Comparison of ENCODE assay signal across 14 mouse cellular contexts in the genomic region with DNA sequence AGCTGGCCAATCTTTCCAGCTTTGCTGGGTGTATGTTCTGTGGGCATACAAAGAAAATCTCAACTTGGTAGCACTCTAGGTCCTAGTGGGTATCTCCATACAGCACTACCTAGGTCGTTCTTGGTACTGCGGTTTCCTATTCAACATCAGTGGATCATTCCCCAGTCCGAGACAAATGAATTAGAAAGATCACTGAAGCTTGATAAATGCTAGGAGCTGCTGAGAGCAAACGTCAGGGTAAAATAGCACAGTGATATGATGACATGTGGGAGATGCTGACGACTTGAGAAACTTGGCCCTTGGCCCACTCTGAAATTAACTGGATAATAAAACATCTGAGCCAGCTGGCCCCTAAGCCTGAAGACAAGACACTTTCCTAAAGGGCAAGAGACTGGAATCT.
DNase-seq lines count a peak whose midpoint lies in the region; ATAC-seq and TF ChIP-seq lines count a peak whose summit lies in the region.
"Had no signal": no experiment of that assay in that cellular context is flagged by ENCODE, and none has a peak within 500 bp of the region (broad histone marks: within the 10 kb centered on the region; RNA-seq: fewer than 3 reads in every experiment).

No protein-coding gene starts in this region.

- 38% methylated on average over 5 of the region's 5 CpGs for WGBS in forebrain, embryonic 13.5 days
- WGBS in forebrain, embryonic 16.5 days, result 35% methylated on average over 5 of the region's 5 CpGs
- WGBS in hindbrain, embryonic 14.5 days, result 28% methylated on average over 5 of the region's 5 CpGs
- 67% methylated on average over 5 of the region's 5 CpGs for WGBS in hindbrain, embryonic 11.5 days
- WGBS in lung, postnatal 0 days, result 40% methylated on average over 5 of the region's 5 CpGs

- no peak overlapping the region for H3K4me2 ChIP-seq in forebrain, embryonic 13.5 days
- no peak overlapping the region for H3K4me2 ChIP-seq in forebrain, embryonic 16.5 days (ENCODE audit: low read length)
- no peak overlapping the region for H3K4me2 ChIP-seq in hindbrain, embryonic 14.5 days (replicated peaks)
- no peak overlapping the region for H3K4me2 ChIP-seq in hindbrain, embryonic 11.5 days (replicated peaks; ENCODE audit: low read depth, low read length)
- peak overlapping the region; percentile 34 for H3K4me2 ChIP-seq in lung, postnatal 0 days (replicated peaks; ENCODE audit: low read depth, low read length)
- H3K4me2 ChIP-seq: liver, embryonic 15.5 days; midbrain, embryonic 15.5 days had no signal

- no peak overlapping the region for H3K4me3 ChIP-seq in forebrain, embryonic 13.5 days
- no peak overlapping the region for H3K4me3 ChIP-seq in forebrain, embryonic 16.5 days (replicated peaks; ENCODE audit: low read length)
- no peak overlapping the region for H3K4me3 ChIP-seq in hindbrain, embryonic 14.5 days (replicated peaks; ENCODE audit: low read length)
- H3K4me3 ChIP-seq in hindbrain, embryonic 11.5 days (ENCODE audit: low read depth, low read length), result no peak overlapping the region
- H3K4me3 ChIP-seq in lung, postnatal 0 days (ENCODE audit: low read depth, low read length), result no peak overlapping the region
- H3K4me3 ChIP-seq: erythroblast, embryonic 14.5 days; liver, embryonic 15.5 days; midbrain, embryonic 15.5 days had no signal

- H3K27me3 ChIP-seq in forebrain, embryonic 13.5 days, result no peaks in the 10 kb centered on the region
- no peaks in the 10 kb centered on the region for H3K27me3 ChIP-seq in forebrain, embryonic 16.5 days (replicated peaks; ENCODE audit: control insufficient read depth, insufficient read depth, low read length)
- H3K27me3 ChIP-seq in hindbrain, embryonic 14.5 days (ENCODE audit: control insufficient read depth, insufficient read depth, low read length), result no peaks in the 10 kb centered on the region
- no peaks in the 10 kb centered on the region for H3K27me3 ChIP-seq in hindbrain, embryonic 11.5 days (ENCODE audit: control insufficient read depth, insufficient read depth, low read length)
- no peaks in the 10 kb centered on the region for H3K27me3 ChIP-seq in lung, postnatal 0 days (replicated peaks; ENCODE audit: insufficient read depth, low read length)
- H3K27me3 ChIP-seq: liver, embryonic 15.5 days; midbrain, embryonic 15.5 days had no signal

- TF ChIP-seq POLR2A in brain, embryonic 14.5 days (IDR thresholded peaks at IDR 0.05; ENCODE audit: borderline replicate concordance, extremely low read depth, insufficient read depth, insufficient read length, poor library complexity, severe bottlenecking), result no peak

- peak; percentile 54 for DNase-seq in hindbrain, embryonic 14.5 days (ENCODE audit: low spot score)
- DNase-seq in hindbrain, embryonic 11.5 days (ENCODE audit: low spot score), result no peak
- DNase-seq in lung, postnatal 0 days (ENCODE audit: low spot score), result peak; percentile 62
- DNase-seq in lung, adult 18-20 months, result no peak
- DNase-seq in brain, embryonic 14.5 days (ENCODE audit: low read depth), result peak; percentile 62
- no peak for DNase-seq in testis, postnatal 10 days (ENCODE audit: low spot score)
- DNase-seq: cerebellum, adult 8-10 months; gastrocnemius, postnatal 25 days had no signal

- peaks cover 19% of the 10 kb centered on the region for H3K4me1 ChIP-seq in forebrain, embryonic 13.5 days
- peaks cover 5% of the 10 kb centered on the region for H3K4me1 ChIP-seq in forebrain, embryonic 16.5 days (replicated peaks; ENCODE audit: control insufficient read depth, insufficient read depth, low read length)
- H3K4me1 ChIP-seq in hindbrain, embryonic 14.5 days (replicated peaks; ENCODE audit: control insufficient read depth, insufficient read depth, low read length), result peaks cover 8% of the 10 kb centered on the region
- no peaks in the 10 kb centered on the region for H3K4me1 ChIP-seq in hindbrain, embryonic 11.5 days (replicated peaks; ENCODE audit: control insufficient read depth, insufficient read depth, low read length)
- no peaks in the 10 kb centered on the region; the same call in 1 of the 2 replicates for H3K4me1 ChIP-seq in lung, postnatal 0 days (ENCODE audit: insufficient read depth, low read depth, low read length)
- H3K4me1 ChIP-seq: liver, embryonic 15.5 days had no signal

- H3K9me3 ChIP-seq in forebrain, embryonic 13.5 days (replicated peaks), result no peaks in the 10 kb centered on the region; the same call in 1 of the 2 replicates
- peaks cover 4% of the 10 kb centered on the region; the same call in 1 of the 2 replicates for H3K9me3 ChIP-seq in forebrain, embryonic 16.5 days (ENCODE audit: control insufficient read depth, low read length)
- H3K9me3 ChIP-seq in hindbrain, embryonic 14.5 days (ENCODE audit: control insufficient read depth, low read length), result no peaks in the 10 kb centered on the region
- H3K9me3 ChIP-seq in hindbrain, embryonic 11.5 days (ENCODE audit: control insufficient read depth, low read length), result no peaks in the 10 kb centered on the region
- no peaks in the 10 kb centered on the region for H3K9me3 ChIP-seq in lung, postnatal 0 days (ENCODE audit: low read length)
- H3K9me3 ChIP-seq: liver, embryonic 15.5 days; midbrain, embryonic 15.5 days had no signal

- peak; percentile 2; the same call in 1 of the 2 replicates for TF ChIP-seq CTCF in lung, postnatal 0 days (IDR thresholded peaks at IDR 0.05)
- no peak; the same call in 1 of the 2 replicates for TF ChIP-seq CTCF in brain, embryonic 14.5 days (IDR thresholded peaks at IDR 0.05; ENCODE audit: borderline replicate concordance, extremely low read depth, insufficient read depth, insufficient read length)

- TF ChIP-seq EP300 in lung, postnatal 0 days (IDR thresholded peaks at IDR 0.05), result 0 out of 2 replicates have a peak, but pooled peaks have one; percentile 10

- H3K36me3 ChIP-seq in forebrain, embryonic 13.5 days (ENCODE audit: poor library complexity, severe bottlenecking), result no peaks in the 10 kb centered on the region
- H3K36me3 ChIP-seq in forebrain, embryonic 16.5 days (ENCODE audit: control insufficient read depth, insufficient read depth), result no peaks in the 10 kb centered on the region
- no peaks in the 10 kb centered on the region for H3K36me3 ChIP-seq in hindbrain, embryonic 14.5 days (replicated peaks; ENCODE audit: control insufficient read depth, insufficient read depth)
- no peaks in the 10 kb centered on the region; the same call in 1 of the 2 replicates for H3K36me3 ChIP-seq in hindbrain, embryonic 11.5 days (ENCODE audit: control insufficient read depth, insufficient read depth, low read length)
- peaks cover 2% of the 10 kb centered on the region; the same call in 1 of the 2 replicates for H3K36me3 ChIP-seq in lung, postnatal 0 days (ENCODE audit: insufficient read depth, low read length)
- H3K36me3 ChIP-seq: liver, embryonic 15.5 days; midbrain, embryonic 15.5 days had no signal

- ATAC-seq in forebrain, embryonic 13.5 days, result peak; percentile 33; the same call in 1 of the 2 replicates
- ATAC-seq in forebrain, embryonic 16.5 days, result no peak
- peak; percentile 37; the same call in 1 of the 2 replicates for ATAC-seq in hindbrain, embryonic 14.5 days (ENCODE audit: low FRiP score)
- no peak for ATAC-seq in hindbrain, embryonic 11.5 days (ENCODE audit: low FRiP score)
- ATAC-seq in lung, postnatal 0 days, result peak; percentile 14; the same call in 1 of the 2 replicates
- ATAC-seq: midbrain, embryonic 15.5 days had no signal

- H3K27ac ChIP-seq in forebrain, embryonic 13.5 days, result no peak overlapping the region
- no peak overlapping the region for H3K27ac ChIP-seq in forebrain, embryonic 16.5 days (ENCODE audit: low read length)
- H3K27ac ChIP-seq in hindbrain, embryonic 14.5 days, result peak overlapping the region; percentile 46; the same call in 1 of the 2 replicates
- H3K27ac ChIP-seq in hindbrain, embryonic 11.5 days (ENCODE audit: low read depth, low read length), result no peak overlapping the region
- no peak overlapping the region; the same call in 1 of the 2 replicates for H3K27ac ChIP-seq in lung, postnatal 0 days (ENCODE audit: low read length)
- H3K27ac ChIP-seq: kidney, postnatal 0 days; liver, embryonic 15.5 days; midbrain, embryonic 15.5 days had no signal

- no peak overlapping the region for H3K9ac ChIP-seq in forebrain, embryonic 13.5 days
- no peak overlapping the region for H3K9ac ChIP-seq in forebrain, embryonic 16.5 days (replicated peaks; ENCODE audit: low read depth, low read length)
- H3K9ac ChIP-seq in hindbrain, embryonic 14.5 days, result no peak overlapping the region
- H3K9ac ChIP-seq in hindbrain, embryonic 11.5 days (ENCODE audit: low read depth, low read length), result no peak overlapping the region
- H3K9ac ChIP-seq in lung, postnatal 0 days (replicated peaks; ENCODE audit: low read depth), result 0 out of 2 replicates have a peak overlapping the region, but pooled peaks have one; percentile 3
- H3K9ac ChIP-seq: liver, embryonic 15.5 days; midbrain, embryonic 15.5 days had no signal

Comparison
In these comparisons a context has a peak if more than half of its experiments do, and no peak if none do; other contexts are left out.
1. ATAC-seq: peak in forebrain, embryonic 13.5 days (single experiment), hindbrain, embryonic 14.5 days (single experiment) and lung, postnatal 0 days (single experiment); none in forebrain, embryonic 16.5 days (single experiment) and hindbrain, embryonic 11.5 days (single experiment).
2. DNase-seq: peak in hindbrain, embryonic 14.5 days (single experiment), lung, postnatal 0 days (single experiment) and brain, embryonic 14.5 days (single experiment); none in hindbrain, embryonic 11.5 days (single experiment), lung, adult 18-20 months (0 of 2) and testis, postnatal 10 days (single experiment).